Mouse (Mus musculus) intestine, embryonic 16.5 days (tissue): Measurements from ENCODE around the gene Csk. TPM values are rescaled to one million over a fixed set of nuclear protein-coding genes. Genes with fewer than 3 reads are reported as not detected.

Experiments
- ATAC-seq: fragments of 200-750 bp; cut with Nextera tagmentation; 2 replicates; pipeline ENCODE4 v1.8.0; 2017; ENCODE audit warnings: moderate TSS enrichment, moderate library complexity
- H3K27ac ChIP-seq: fragments of 300-500 bp; sonication (generic); 2 replicates; pipeline ENCODE4 v1.5.1; 2014; ENCODE audit warnings: mild to moderate bottlenecking, low read length
- H3K27me3 ChIP-seq: fragments of 300-500 bp; sonication (generic); replicated peaks from 2 replicates; pipeline ENCODE4 v1.6.1; 2014; ENCODE audit warnings: low read length, control low read depth, mixed read lengths; ENCODE audit not compliant: control insufficient read depth, insufficient read depth
- H3K36me3 ChIP-seq: fragments of 300-500 bp; sonication (generic); 2 replicates; pipeline ENCODE4 v1.6.1; 2014; ENCODE audit warnings: low read length, control low read depth; ENCODE audit not compliant: control insufficient read depth, insufficient read depth
- H3K4me1 ChIP-seq: fragments of 300-500 bp; sonication (generic); 2 replicates; pipeline ENCODE4 v1.6.1; 2014; ENCODE audit warnings: low read length, control low read depth, mixed read lengths; ENCODE audit not compliant: control insufficient read depth, insufficient read depth
- H3K4me2 ChIP-seq: fragments of 300-500 bp; sonication (generic); 2 replicates; pipeline ENCODE4 v1.6.1; 2014; ENCODE audit warnings: low read depth, low read length, control low read depth
- H3K4me3 ChIP-seq: fragments of 300-500 bp; sonication (generic); 2 replicates; pipeline ENCODE4 v1.5.1; 2014; ENCODE audit warnings: mild to moderate bottlenecking, low read length
- H3K9ac ChIP-seq: fragments of 300-500 bp; sonication (generic); 2 replicates; pipeline ENCODE4 v1.6.1; 2014; ENCODE audit warnings: low read depth, low read length
- H3K9me3 ChIP-seq: fragments of 300-500 bp; sonication (generic); 2 replicates; pipeline ENCODE4 v1.6.1; 2016; ENCODE audit warnings: low read length, control low read depth; ENCODE audit not compliant: control insufficient read depth
- WGBS: fragments of 180-500 bp; shearing (Covaris S2); extraction: QIAGEN DNeasy Blood & Tissue Kit; methylation state at CpG from one replicate; pipeline ENCODE4 v1.1.7; 2014; 5-methylcytosine and 5-hydroxymethylcytosine counted together
- polyA plus RNA-seq: library from polyadenylated mRNA; unstranded; fragments of >200 nt; fragmentation: Nextera tagmentation; extraction: Ambion mirVana; gene quantifications from 2 replicates; pipeline ENCODE4 v1.2.1, GENCODE M21; 2015

Gene Csk
- polyA plus RNA-seq, 1 experiment from 2014 or later, result 36.6 TPM

DNA sequence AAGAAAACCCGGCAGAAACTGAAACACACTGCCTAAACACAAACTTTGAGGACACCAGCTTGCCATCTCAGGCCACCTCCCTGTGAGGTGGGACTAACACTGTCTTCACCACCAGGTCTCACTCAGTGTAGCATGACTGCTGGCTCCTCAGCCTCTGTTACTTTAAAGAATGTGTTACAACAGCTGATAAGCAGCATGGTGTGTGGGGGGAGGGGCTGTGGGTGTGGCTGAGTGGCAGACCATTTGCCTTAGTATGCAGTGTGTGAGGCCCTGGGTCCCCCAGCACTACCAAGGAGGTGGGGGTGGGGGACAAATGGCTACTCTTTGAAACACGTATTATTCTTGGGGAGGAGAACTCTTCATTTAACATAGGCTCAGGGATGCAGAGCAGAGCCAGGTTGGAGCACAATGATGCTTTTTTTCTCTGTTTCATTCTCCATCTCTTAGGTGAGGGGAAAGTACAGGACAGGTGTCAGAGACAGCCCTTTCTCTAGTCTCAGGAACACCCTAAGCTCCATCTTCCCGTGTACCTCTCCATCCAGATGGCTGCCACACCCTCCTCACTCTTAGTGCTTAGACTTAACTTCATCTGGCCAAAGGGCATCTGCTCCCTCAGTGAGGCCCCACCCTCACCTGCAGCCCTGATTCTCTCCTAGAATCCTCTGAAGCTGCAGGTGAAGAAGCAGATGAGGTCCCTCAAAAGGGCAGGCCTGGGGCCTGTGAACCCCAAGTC lies 52.6 kb downstream of the Csk start:
- no peak overlapping the region for H3K4me3 ChIP-seq
- H3K4me1 ChIP-seq, result peaks cover 27% of the 10 kb centered on the region
- ATAC-seq, result peak; percentile 88
- H3K27me3 ChIP-seq, result peaks cover 4% of the 10 kb centered on the region; the same call in 1 of the 2 replicates
- no peak overlapping the region for H3K9ac ChIP-seq
- H3K9me3 ChIP-seq, result no peaks in the 10 kb centered on the region
- 3% methylated on average over 3 of the region's 3 CpGs for WGBS
- no peak overlapping the region for H3K27ac ChIP-seq
- no peaks in the 10 kb centered on the region for H3K36me3 ChIP-seq
- H3K4me2 ChIP-seq, result no peak overlapping the region

DNA sequence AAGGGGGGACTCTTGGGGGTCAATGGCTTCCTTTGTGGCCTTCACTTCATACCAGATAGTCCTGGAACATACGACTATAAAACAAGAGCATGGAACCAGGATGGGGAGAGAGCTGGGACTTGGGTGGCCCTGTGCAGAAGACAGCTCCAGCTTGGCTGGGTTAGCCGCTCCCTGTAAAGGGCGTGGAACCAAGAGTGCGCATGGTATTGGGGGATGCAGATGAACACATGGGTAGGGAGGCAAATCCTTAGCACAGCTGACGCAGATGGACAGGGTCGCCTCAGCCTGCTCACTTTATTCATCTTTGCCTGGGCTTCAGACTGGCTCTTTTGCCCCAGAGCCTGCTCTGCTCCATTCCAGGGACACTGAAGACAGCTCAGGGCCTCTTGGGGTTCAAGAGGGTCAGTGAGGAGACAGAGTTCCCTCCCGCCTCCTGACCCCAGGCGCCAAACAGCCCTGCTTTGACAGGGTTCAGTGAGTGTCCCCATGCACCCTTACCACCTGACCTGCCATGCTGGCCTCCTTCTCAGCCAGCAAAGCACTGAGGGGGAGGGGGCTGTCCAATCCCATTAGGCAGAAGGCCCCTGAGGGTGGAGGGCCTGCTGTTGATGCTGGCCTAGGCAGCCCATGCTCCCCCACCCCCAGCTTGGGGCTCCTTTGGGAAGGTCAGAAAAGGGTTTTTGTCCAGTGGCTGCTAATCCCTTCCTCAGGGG lies 54.4 kb downstream of the Csk start:
- 0 out of 2 replicates have a peak overlapping the region, but pooled peaks have one; percentile 13 for H3K9ac ChIP-seq
- WGBS, result 57% methylated on average over 8 of the region's 8 CpGs
- no peaks in the 10 kb centered on the region for H3K36me3 ChIP-seq
- H3K4me2 ChIP-seq, result no peak overlapping the region
- no peaks in the 10 kb centered on the region for H3K27me3 ChIP-seq
- H3K4me3 ChIP-seq, result no peak overlapping the region
- H3K4me1 ChIP-seq, result peaks cover 27% of the 10 kb centered on the region
- no peaks in the 10 kb centered on the region for H3K9me3 ChIP-seq
- no peak overlapping the region for H3K27ac ChIP-seq
- no peak for ATAC-seq

DNA sequence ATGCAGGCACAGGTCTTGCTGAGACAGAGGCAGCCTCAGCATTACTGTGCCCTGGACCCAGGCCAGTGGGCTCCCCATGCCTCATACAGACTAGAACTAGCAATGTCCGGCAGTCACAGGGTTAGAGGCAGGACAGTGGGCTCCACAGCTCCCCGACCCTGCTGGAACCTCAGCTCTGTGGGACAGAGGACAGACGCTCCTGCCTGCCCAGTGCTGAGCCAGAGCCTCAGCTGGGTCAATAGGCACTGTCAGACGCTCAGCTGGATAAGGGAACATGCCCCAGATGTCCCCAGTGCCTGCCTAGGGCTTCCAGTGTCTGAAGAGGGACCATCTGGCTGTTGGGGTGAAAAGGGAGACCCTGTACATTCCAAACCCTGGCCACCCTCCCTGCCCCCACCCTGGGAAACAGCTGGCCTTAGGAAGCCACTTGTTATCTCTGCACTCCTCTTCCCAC lies 55.5 kb downstream of the Csk start:
- H3K4me3 ChIP-seq, result no peak overlapping the region
- 0 out of 2 replicates have a peak, but pooled peaks cover under 1% of the 10 kb centered on the region for H3K36me3 ChIP-seq
- H3K9me3 ChIP-seq, result no peaks in the 10 kb centered on the region
- H3K27me3 ChIP-seq, result no peaks in the 10 kb centered on the region
- H3K9ac ChIP-seq, result no peak overlapping the region
- WGBS, result 27% methylated on average over 4 of the region's 4 CpGs
- no peak overlapping the region for H3K27ac ChIP-seq
- H3K4me2 ChIP-seq, result no peak overlapping the region
- no peak for ATAC-seq
- H3K4me1 ChIP-seq, result peaks cover 27% of the 10 kb centered on the region

DNA sequence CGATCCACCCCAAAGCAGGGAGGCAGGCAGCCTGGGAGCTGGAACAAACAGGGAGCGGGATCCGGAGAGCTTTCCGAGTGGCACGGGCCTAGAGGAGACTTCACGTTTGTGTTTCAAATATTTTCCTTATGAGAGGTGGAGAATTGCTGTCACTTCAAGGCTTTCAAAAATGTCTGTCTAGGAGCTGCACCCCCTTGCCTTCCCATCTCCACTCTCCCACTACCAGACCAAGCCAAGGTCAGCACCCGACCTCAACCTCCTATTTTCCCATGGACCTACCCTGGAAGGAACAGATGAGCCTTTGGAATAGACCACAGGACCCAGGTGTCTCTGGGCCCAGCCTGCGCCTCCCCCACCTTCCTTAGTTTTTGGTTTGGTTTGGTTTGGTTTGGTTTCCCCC lies 56.2 kb downstream of the Csk start:
- Histone ChIP-seq H3K27ac (no peak overlapping the region), H3K36me3 (0 out of 2 replicates have a peak, but pooled peaks cover 3% of the 10 kb centered on the region), H3K4me2 (no peak overlapping the region), H3K4me3 (no peak overlapping the region), H3K27me3 (no peaks in the 10 kb centered on the region), H3K9ac (no peak overlapping the region), H3K4me1 (peaks cover 27% of the 10 kb centered on the region), H3K9me3 (no peaks in the 10 kb centered on the region)
- no peak for ATAC-seq
- WGBS, result 78% methylated on average over 8 of the region's 8 CpGs

DNA sequence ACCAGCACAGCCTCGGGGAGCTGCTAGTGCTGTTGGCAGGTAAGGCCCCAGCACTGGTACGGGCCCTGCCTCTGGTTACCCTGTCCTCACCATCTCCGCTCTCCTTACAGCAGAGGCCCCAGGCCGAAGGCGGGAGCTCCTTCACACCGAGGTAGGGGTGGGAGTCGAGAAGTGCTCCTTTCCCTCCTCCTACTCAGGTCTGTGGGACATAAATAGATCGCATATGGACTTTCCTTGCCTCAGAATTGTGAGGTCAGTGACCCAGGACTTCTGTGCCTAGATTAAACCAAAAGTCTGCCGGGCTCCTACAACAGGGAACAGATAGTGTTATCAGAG lies 59.3 kb downstream of the Csk start:
- Histone ChIP-seq H3K4me3 (no peak overlapping the region), H3K27me3 (no peaks in the 10 kb centered on the region), H3K9ac (no peak overlapping the region), H3K9me3 (no peaks in the 10 kb centered on the region), H3K4me2 (no peak overlapping the region), H3K4me1 (peaks cover 15% of the 10 kb centered on the region; the same call in 1 of the 2 replicates), H3K36me3 (0 out of 2 replicates have a peak, but pooled peaks cover 9% of the 10 kb centered on the region), H3K27ac (no peak overlapping the region)
- ATAC-seq, result no peak
- 75% methylated on average over 9 of the region's 9 CpGs for WGBS

DNA sequence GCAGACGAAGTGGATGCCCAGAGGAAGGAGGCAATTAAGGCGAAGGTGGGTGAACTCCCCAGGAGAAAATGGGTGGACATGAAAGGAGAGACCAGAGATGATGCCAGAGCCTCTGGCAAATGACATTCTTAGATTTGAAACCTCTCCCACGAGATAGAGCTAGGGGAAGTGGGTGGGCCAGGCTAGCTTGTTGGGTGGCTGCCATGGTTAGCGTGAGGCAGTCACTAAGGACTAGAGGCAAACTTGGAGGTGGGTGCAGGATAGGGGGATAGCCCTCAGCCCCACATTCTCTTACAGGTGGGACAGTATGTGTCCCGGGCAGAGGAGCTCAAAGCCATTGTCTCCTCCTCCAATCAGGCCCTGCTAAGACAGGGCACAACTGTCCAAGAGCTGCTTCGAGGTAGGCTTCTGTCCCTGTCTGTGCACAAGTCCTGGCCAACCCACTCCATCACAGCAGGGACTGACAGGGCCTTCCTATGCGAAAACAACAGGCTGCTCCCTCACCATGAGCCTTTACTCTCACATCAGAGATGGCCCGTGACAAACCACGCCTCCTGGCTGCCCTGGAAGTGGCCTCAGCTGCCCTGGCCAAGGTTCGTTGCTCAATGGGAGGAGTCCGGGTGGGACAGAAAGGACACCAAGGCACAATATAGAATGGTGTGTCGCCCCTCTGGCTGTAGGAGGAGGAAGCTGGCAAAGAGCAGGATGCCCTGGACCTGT lies 59.8 kb downstream of the Csk start:
- H3K4me1 ChIP-seq, result peaks cover 16% of the 10 kb centered on the region
- H3K27me3 ChIP-seq, result no peaks in the 10 kb centered on the region
- H3K4me3 ChIP-seq, result no peak overlapping the region
- H3K36me3 ChIP-seq, result 0 out of 2 replicates have a peak, but pooled peaks cover 9% of the 10 kb centered on the region
- H3K27ac ChIP-seq, result no peak overlapping the region
- peak; percentile 27; the same call in 1 of the 2 replicates for ATAC-seq
- no peak overlapping the region for H3K4me2 ChIP-seq
- H3K9me3 ChIP-seq, result no peaks in the 10 kb centered on the region
- H3K9ac ChIP-seq, result no peak overlapping the region
- 51% methylated on average over 12 of the region's 12 CpGs for WGBS

DNA sequence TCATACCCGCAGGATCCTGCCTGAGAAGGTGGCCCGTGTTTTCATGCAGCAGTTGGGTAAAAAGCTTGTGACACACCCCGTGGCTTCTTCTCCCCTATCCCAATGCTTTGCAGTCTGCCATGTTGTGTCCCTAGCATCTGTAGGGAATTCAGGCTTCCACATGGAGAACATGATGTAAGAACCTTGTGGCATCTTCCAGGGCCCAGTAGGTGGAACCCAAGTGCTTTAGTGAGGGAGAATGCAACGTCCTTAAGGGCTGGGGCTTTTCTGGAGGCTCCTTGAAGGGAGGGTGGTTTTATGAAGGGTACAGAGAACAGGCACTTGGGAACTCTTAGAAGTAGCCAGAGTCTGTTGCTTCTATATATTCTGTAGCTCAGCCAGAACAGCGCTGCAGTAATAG lies 62.7 kb downstream of the Csk start:
- Histone ChIP-seq H3K9ac (no peak overlapping the region), H3K4me3 (no peak overlapping the region), H3K27me3 (no peaks in the 10 kb centered on the region), H3K27ac (no peak overlapping the region), H3K36me3 (0 out of 2 replicates have a peak, but pooled peaks cover 10% of the 10 kb centered on the region), H3K9me3 (no peaks in the 10 kb centered on the region), H3K4me1 (peaks cover 17% of the 10 kb centered on the region), H3K4me2 (no peak overlapping the region)
- ATAC-seq, result no peak
- WGBS, result 38% methylated on average over 5 of the region's 5 CpGs

DNA sequence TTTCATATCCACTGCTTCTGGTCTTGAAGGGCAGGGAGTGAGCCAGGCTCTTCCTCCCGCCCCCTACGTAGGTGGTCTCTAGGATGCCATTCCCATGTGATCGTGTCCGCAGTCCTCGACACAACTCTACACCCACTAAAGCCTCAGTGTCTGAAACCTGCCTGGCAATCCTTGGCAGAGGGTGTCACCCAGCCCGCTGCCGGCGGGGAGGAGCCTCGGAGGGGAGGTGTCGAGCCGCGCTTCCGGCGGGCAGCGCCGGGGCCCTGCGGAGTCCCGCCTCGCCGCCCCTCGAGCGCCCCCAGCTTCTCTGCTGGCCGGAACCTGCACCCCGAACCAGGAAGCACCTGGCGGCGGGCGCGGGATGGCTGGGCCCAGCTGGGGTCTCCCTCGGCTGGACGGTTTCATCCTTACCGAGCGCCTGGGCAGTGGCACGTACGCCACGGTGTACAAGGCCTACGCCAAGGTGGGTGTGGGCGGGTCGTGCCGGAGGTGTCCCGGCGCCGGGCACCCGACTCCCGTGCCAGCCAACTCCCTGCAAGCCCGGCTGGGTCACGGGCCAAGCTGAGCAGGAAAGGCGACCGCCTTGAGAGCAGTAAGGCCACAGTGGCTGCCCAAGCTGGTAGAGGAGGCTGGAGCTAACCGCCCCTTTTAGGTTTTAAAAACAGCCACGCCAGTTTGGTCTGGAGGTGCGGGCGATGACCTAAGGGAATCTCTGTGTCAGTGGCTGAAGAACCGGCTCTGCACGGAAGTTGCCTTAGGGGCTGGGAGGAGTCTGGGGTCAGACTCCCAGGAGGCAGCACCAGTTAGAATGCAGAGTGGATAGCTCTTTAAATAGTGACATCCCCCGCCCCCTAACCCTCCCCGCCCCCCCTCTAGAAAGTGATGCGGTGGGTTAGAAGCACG lies 64.0 kb downstream of the Csk start, which contains the start of gene Ulk3:
Gene Ulk3 (plus strand): TSS at position 229 of the 903 bp plus-strand sequence.
- 0% methylated on average over 58 of the region's 58 CpGs for WGBS
- H3K36me3 ChIP-seq, result 0 out of 2 replicates have a peak, but pooled peaks cover 12% of the 10 kb centered on the region
- peaks cover 17% of the 10 kb centered on the region for H3K4me1 ChIP-seq
- H3K27ac ChIP-seq, result peak within 1 kb of the TSS; percentile 89
- H3K4me2 ChIP-seq, result peak within 1 kb of the TSS; percentile 92
- H3K9ac ChIP-seq, result peak within 1 kb of the TSS; percentile 88
- no peaks in the 10 kb centered on the region for H3K27me3 ChIP-seq
- H3K4me3 ChIP-seq, result peak within 1 kb of the TSS; percentile 81
- peak; percentile 91 for ATAC-seq
- H3K9me3 ChIP-seq, result no peaks in the 10 kb centered on the region
